Mouse (Mus musculus): ENCODE results near the gene Npy1r. TPM values are rescaled to one million over a fixed set of nuclear protein-coding genes. Genes with fewer than 3 reads are reported as not detected.

Gene Npy1r
- polyA plus RNA-seq (2012; rRNA removed) = 0.34 and 0.38 TPM in 2 replicates

DNA sequence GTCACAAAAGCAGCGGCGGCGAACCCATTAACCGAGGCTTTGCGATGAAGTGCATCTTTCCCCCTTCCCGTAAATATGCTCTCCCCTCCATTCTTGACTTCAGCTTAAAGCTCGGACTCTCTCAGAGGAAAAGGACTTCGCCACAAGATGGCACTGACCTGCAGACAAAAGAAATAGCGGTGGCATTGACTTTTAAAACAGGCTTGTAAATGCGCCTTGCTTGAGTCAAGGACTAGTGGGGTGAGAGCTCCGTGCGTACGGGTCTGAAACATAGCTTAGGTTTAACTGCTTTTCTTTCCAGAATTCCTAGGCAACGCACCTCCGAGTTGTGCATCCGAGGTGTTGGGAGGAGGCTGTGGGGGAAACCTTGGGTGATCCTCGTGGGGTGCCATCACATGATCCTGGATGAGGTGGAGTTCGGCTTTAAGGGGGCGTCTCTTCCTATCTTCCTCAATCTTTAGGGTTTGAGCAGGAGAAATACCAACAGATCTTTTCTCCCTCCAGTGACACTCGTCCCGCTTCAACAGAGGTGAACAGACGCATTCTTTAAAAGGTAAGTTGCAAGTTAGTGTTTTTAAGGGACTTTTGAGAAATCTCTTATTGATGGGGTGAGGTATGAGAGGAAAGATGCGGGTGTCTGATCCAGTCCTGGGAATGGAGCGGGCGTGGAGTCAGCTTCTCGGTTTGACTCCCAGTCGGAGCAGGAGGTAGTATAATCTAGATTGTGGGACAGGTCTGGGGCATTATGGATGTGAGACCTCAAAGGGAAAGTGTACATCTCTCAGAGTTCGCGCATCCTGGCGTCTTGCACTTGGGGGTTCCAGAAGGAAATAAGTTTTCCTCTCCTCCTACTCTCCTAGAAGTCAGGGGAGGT is at the start of gene Npy1r:
Gene Npy1r (plus strand): TSS at position 223 of the 874 bp plus-strand sequence.
- 3% methylated on average over 30 of the region's 30 CpGs for WGBS
- DNase-seq (ENCODE audit: low read depth, low spot score) = no peak

DNA sequence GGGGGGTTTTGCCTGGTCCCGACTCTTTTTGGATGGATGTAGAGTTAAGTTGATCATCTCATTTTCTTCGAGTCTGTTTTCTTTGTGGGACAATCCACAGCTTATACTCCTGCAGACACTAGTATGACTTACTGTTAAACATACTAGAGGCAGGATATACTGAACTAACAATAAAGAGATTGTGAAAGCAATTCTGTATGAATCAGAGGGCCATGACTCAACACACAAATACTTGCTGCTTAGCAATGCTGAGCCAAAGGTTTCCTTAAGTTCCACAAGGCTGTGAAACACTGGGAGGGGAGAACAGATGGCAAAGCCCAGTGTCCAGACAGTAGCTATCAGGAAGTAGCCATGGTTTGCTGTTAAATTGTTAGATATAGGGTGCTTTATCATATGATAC is 15.7 kb upstream of the Npy1r start:
- 65% methylated on average over 2 of the region's 2 CpGs for WGBS
- no peak for DNase-seq (ENCODE audit: low read depth, low spot score)

DNA sequence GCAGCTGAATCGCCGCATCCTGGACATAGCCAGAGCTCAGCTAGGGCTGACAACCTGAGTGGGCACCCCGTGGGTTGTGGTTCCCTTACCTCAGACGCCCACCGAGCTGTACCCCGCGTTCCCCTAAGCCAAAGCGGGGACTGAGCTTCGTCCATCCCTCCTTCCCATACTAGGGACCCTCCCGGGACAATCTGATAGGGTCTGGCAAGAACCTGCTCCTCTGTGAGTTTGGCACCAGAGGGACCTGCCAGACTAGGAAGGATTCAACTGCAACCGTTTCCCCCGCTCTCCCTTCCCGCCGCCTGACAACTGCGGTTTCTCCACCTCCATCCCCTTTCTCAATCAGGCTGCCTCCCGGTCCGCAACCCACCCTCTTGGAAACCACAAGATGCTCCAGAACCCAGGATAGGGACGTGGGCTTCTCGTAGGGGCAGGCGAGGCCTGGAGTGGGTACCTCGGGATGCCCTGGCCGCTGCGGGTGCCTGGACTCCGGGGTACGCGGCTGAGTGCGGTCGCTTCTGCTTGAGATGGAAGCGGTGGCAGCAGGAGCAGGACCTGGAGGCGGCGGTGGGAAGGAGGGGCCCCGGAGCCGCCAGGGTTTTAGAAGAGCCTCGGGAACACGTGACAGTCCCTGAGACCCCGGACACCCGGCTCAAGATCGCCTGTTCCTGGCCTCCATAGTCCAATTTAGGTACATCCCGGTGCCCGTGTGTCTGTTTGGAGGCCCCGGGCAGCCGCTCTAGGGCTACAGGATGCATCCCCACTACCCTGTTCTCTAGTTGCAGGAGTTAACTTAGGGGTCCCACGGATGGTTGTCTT is 9.3 kb upstream of the Npy1r start, which contains the start of gene Npy5r:
Gene Npy5r (minus strand): TSS at position 618 of the 819 bp plus-strand sequence.
- no peak for DNase-seq (ENCODE audit: low read depth, low spot score)
- WGBS = 4% methylated on average over 43 of the region's 43 CpGs

DNA sequence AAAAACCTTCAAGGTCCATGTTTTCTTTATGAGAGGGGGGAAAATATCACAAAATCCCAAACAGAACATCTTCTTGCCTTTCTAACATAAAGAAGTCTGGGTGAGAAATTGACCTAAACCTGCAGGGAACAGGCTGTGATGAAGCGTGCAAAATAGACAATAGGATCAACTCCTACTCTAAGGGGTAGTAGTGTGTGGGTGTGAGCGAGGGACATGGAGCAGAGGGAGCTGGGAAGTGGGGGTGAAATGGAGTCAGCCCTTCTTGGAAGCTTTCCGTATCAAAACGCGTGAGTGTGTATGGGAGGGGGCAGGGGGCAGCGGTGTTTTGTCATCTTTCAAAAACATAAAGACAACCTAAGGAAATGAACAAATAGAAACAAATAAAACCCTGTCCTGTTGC is 8.6 kb upstream of the Npy1r start:
- 58% methylated on average over 6 of the region's 6 CpGs for WGBS
- no peak for DNase-seq (ENCODE audit: low read depth, low spot score)

DNA sequence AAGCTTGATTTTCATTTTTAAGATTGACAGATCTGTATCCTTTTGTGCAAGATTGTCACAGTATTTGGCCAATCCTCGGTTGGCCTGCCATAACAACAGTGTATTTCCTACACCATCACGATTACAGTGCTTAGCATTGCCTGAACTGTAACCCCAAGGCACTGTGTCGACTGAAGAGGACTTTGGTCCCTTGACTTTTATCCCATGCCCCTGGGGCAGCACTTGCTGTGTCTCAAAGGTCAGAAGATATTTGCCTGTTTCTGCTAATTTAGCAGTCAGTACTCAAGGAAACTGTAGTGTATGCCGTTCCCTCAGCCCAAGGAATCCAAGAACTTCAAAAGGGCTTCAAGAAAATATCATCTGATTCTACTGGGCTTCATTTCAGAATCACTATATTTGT is 8.2 kb upstream of the Npy1r start:
- no peak for DNase-seq (ENCODE audit: low read depth, low spot score)
- WGBS = 43% methylated on average over 4 of the region's 4 CpGs

DNA sequence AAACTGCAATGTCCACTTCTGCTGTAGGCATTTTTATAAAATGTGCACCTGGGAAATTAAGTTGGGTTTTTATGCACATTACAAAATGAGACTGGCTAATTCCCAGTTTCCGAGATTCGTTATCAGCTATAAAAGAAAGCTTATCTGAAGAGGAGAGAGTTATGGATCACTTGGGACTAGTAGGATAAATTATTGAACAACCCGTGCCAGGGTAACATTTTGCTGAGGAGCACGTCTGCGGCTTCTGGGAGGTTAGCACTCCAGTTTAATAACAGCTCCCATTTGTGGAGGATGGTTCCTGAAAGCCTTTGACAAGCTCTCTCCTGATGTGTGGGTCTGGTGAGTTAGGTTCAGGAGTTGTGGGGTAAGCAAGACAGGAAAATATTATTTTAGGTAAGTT is 6.6 kb upstream of the Npy1r start:
- no peak for DNase-seq (ENCODE audit: low read depth, low spot score)
- WGBS = 66% methylated on average over 5 of the region's 5 CpGs

DNA sequence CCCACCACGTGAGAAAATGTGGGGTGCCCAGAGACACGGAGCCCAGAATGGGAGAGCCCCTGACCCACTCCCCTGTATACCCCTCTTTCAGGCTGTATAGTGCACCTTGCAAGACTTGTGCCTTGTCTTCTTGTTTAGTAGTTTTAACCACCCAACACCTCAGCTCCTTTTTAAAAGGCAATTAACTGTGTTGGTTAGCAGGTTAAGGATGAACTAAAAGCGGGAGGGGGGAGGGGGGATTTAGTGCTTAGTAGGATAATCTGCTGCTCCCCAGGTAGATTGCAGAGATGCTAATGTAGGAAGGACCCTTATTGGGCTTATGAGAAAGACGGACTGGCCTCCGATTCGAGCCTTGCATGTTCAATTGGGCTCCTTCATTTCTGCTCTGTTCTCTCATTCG is 1.0 kb downstream of the Npy1r start:
- DNase-seq (ENCODE audit: low read depth, low spot score) = no peak
- 9% methylated on average over 7 of the region's 7 CpGs for WGBS

DNA sequence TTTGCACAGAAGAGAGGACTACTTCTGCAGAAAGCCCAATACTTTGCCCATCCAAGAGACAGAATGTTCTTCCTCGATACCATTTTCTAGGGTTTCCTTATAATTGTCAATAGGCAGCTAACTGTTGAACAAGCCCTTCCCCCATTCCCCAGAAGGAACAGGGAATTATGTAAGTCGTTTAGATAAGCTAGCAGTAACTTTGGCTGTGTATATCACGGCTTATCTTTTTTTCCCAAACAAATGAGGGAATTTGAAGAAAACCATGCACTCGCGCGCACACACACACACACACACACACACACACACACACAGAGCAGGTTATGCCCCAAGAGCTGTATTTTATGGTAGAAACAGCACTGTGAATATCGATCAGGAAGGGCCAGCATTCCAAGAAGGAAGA is 1.8 kb downstream of the Npy1r start:
- no peak for DNase-seq (ENCODE audit: low read depth, low spot score)
- 30% methylated on average over 7 of the region's 7 CpGs for WGBS

DNA sequence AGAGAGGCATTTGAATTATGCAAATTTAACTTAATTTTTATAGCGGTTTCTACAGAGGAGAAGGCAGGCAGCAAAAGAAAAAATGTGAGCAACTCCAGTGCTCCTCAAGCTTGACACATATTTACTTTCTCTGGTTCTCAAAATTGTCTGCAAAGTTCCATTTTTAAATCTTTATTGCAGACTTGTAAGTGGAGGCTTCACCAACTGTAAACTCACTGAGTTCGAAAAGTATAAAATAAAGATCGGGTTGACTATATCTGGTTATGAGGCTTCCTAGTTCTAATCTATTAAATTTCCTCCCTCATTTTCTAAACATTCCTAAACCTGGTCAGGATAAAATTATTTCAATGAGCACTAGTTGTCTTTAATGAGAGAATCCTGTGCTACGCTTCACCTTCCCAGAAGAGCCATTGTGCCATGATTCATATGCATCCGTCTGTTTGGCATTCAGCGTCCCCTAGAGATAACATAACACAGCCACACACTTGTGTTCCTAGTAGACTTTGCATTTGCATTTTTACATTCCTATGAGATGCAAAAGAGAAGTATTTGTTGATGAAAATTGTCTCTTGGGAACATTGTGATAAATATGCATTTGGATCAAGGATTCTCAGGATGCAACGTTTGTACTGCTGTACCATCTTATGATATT is 17.5 kb downstream of the Npy1r start:
- 81% methylated on average over 7 of the region's 7 CpGs for WGBS
- DNase-seq (ENCODE audit: low read depth, low spot score) = no peak

DNA sequence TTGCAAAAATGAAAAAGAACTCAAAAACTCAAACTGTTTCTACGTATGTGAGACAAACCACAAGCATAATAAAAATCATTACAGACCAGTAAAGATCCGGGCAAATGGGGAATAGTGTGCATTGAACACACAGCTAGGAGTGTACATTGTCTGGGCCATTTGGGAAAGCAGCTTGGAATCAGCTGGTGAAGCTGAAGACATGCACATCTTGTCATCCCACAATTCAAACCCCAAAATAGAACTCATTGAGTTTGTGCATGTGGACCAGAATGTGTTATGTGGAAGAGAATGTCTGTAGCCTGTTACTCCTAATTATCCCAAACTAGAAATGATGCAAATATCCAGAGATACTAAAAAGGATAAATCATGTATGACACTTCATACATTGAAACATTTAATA is 25.8 kb downstream of the Npy1r start:
- DNase-seq (ENCODE audit: low read depth, low spot score) = no peak
- WGBS = 53% methylated on average over 2 of the region's 2 CpGs

DNA sequence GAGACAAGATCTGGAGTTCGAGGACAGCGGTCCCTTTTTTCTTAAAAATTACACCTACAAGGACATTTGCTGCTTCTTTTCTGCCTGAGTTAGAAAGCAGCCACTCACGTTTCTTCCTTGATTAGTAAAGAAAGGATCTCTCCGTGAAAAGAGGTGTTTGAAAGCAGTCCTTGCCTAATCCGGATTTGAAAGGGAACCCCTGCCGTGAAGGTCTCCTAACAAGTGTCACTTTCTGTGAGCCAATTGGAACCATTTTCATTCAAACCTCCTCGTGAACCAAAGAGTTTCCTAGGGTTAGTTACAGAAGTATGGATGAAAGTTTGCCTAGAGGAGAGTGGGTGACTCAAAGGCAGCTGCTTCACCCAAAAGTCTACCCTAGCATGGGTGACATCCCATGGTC is 32.5 kb downstream of the Npy1r start:
- WGBS = 71% methylated on average over 7 of the region's 7 CpGs
- no peak for DNase-seq (ENCODE audit: low read depth, low spot score)

DNA sequence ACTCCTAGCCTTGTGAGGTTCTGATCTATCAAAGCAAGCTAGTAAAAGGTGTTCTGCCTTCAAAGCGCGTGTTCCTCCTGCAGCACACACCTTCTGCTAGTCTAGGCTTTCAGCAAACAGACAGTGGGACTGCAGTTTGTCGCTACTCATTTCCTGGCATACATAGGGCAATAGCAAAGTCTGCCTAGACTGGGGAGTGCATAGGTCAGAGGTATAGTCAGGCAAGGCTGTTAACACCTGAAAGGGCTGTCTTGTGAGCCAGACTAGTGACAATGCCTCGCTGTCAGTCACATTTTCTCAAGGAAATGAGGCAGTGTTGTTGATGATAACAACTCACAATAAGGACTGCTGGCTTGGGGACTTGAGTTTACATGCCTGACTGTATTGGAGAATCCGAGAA is 35.0 kb downstream of the Npy1r start:
- WGBS = 28% methylated on average over 5 of the region's 5 CpGs
- DNase-seq (ENCODE audit: low read depth, low spot score) = no peak

DNA sequence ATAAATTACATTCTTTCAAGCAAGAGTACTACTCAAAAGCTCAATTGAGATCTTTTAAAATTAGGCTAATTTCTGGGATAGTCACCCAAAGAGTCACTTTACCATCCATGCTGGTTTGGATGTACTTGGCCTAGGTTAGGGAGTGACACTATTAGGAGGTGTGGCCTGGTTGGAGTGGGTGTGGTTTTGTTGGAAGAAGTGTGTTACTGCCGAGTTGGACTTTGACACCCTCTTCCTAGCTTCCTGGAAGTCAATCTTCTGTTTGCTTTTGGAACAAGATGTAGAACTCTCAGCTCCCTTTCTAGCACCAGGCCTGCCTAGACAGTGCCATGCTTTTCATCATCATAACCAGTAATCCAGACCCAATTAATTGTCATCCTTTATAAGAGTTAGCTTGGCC is 45.4 kb downstream of the Npy1r start:
- 17% methylated on average over 1 of the region's 1 CpGs for WGBS
- DNase-seq (ENCODE audit: low read depth, low spot score) = peak; percentile 52

DNA sequence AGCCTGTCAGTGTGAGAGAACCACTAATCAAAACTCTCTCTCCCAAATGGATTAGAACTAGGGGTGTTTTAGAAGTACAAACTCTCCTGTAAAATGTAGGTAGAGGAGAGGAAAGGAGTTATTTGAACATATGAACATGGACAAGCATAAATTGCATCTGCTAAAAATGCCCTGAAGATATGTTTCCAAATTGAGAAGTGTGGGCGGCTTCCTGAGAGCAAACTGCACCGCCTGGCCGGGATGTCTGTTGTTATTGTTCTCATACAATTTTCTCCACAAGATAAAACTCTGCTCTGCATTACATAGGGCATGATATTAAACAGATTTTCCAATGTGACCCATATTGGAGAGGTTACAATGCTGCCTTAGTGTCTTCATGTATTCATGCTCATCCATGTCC is 48.6 kb downstream of the Npy1r start:
- WGBS = 87% methylated on average over 3 of the region's 3 CpGs
- no peak for DNase-seq (ENCODE audit: low read depth, low spot score)

DNA sequence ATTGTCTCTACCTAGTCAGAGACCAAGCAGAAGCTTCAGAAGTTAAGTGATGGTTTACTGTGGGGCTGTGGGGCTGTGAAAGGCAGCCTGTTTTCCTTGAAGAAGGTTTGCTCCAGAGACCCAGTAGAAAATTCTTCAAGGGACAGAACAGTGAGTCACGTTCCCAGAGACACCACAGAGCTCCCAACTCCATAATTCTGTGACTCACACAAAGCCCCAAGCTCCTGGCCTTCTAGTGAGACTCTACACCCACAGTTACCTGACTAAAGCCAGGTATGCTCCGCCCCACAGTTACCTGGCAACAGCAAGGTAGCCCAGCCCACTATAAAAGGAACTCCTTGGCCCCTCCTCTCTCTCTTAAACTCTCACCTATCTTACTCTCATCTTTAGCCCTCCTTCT is 54.6 kb downstream of the Npy1r start:
- no peak for DNase-seq (ENCODE audit: low read depth, low spot score)
- WGBS = 46% methylated on average over 2 of the region's 2 CpGs

DNA sequence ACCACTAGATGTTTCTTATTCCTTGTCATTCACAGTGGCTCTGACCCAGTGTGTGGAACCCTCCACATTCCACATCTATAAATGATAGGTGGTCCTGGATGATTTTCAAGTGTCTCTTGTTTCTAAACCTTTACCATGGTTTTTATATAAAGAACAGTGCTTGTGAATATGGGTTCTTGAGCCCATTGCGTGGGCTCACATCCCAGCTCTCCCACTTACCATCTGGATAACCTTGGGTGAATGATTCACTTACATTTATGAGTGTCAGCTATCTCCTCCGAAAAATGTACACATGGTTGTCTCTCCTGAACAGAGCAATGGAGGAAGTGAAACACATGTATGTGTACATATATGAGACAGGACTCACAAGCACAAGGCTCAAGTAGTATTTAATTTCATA is 59.2 kb downstream of the Npy1r start:
- DNase-seq (ENCODE audit: low read depth, low spot score) = no peak
- 37% methylated on average over 2 of the region's 2 CpGs for WGBS

All from large intestine, adult 2 months (tissue).